In genomic region chr2:72241714-72242472, GRCm38 (mm10) we compare ENCODE assay signal across 8 mouse cellular contexts. TPM values are rescaled to one million over a fixed set of nuclear protein-coding genes. Genes with fewer than 3 reads are reported as not detected.
DNase-seq lines count a peak whose midpoint lies in the region; ATAC-seq lines count a peak whose summit lies in the region.

No protein-coding gene starts in this region.

- peak overlapping the region; percentile 33 for H3K4me3 ChIP-seq in erythroblast, embryonic 14.5 days (replicated peaks)
- no peak overlapping the region for H3K4me3 ChIP-seq in midbrain, embryonic 12.5 days
- H3K4me3 ChIP-seq in midbrain, embryonic 14.5 days (replicated peaks; ENCODE audit: low read depth, low read length): no peak overlapping the region
- H3K4me3 ChIP-seq in intestine, embryonic 14.5 days (ENCODE audit: low read depth, low read length): peak overlapping the region; percentile 20; the same call in 1 of the 2 replicates
- H3K4me3 ChIP-seq in stomach, embryonic 14.5 days (ENCODE audit: low read depth, low read length): peak overlapping the region; percentile 16; the same call in 1 of the 2 replicates

- H3K36me3 ChIP-seq in erythroblast, embryonic 14.5 days (ENCODE audit: control insufficient read depth): no peaks in the 10 kb centered on the region
- H3K36me3 ChIP-seq in midbrain, embryonic 12.5 days: no peaks in the 10 kb centered on the region
- no peaks in the 10 kb centered on the region for H3K36me3 ChIP-seq in midbrain, embryonic 14.5 days (ENCODE audit: control insufficient read depth, insufficient read depth, low read length)
- H3K36me3 ChIP-seq in intestine, embryonic 14.5 days (ENCODE audit: control insufficient read depth, insufficient read depth, low read length): no peaks in the 10 kb centered on the region
- H3K36me3 ChIP-seq in stomach, embryonic 14.5 days (ENCODE audit: control insufficient read depth, insufficient read depth, low read length): no peaks in the 10 kb centered on the region

- no peak for DNase-seq in midbrain, embryonic 14.5 days
- DNase-seq in intestine, embryonic 14.5 days (ENCODE audit: low spot score): no peak
- DNase-seq in gastrocnemius, adult 18-20 months (ENCODE audit: low spot score): no peak
- DNase-seq in gastrocnemius, postnatal 4 days (ENCODE audit: low spot score in 2 of 2): no peak

- H3K27ac ChIP-seq in midbrain, embryonic 12.5 days (replicated peaks): no peak overlapping the region
- H3K27ac ChIP-seq in midbrain, embryonic 14.5 days (replicated peaks; ENCODE audit: low read depth, low read length): no peak overlapping the region
- no peak overlapping the region for H3K27ac ChIP-seq in intestine, embryonic 14.5 days (ENCODE audit: low read depth)
- no peak overlapping the region for H3K27ac ChIP-seq in stomach, embryonic 14.5 days (ENCODE audit: low read length)

- no peaks in the 10 kb centered on the region for H3K9me3 ChIP-seq in erythroblast, embryonic 14.5 days (ENCODE audit: control insufficient read depth, low read length)
- no peaks in the 10 kb centered on the region for H3K9me3 ChIP-seq in midbrain, embryonic 12.5 days
- no peaks in the 10 kb centered on the region for H3K9me3 ChIP-seq in midbrain, embryonic 14.5 days (ENCODE audit: control insufficient read depth, low read length)
- H3K9me3 ChIP-seq in intestine, embryonic 14.5 days (ENCODE audit: control insufficient read depth, low read length): no peaks in the 10 kb centered on the region
- no peaks in the 10 kb centered on the region for H3K9me3 ChIP-seq in stomach, embryonic 14.5 days (ENCODE audit: control insufficient read depth, low read depth, low read length)

- 54% methylated on average over 14 of the region's 14 CpGs for WGBS in midbrain, embryonic 12.5 days
- 51% methylated on average over 14 of the region's 14 CpGs for WGBS in midbrain, embryonic 14.5 days
- WGBS in intestine, embryonic 14.5 days: 48% methylated on average over 14 of the region's 14 CpGs
- 51% methylated on average over 14 of the region's 14 CpGs for WGBS in stomach, embryonic 14.5 days

- H3K9ac ChIP-seq in midbrain, embryonic 12.5 days (replicated peaks): no peak overlapping the region
- no peak overlapping the region for H3K9ac ChIP-seq in midbrain, embryonic 14.5 days (replicated peaks; ENCODE audit: low read length)
- no peak overlapping the region for H3K9ac ChIP-seq in intestine, embryonic 14.5 days (ENCODE audit: low read length)
- H3K9ac ChIP-seq in stomach, embryonic 14.5 days (replicated peaks; ENCODE audit: low read depth, low read length): no peak overlapping the region

- ATAC-seq in erythroblast, adult 5-6 weeks (replicated peaks; ENCODE audit: low FRiP score, poor library complexity, severe bottlenecking): no peak
- peak; percentile 19; the same call in 1 of the 2 replicates for ATAC-seq in midbrain, embryonic 12.5 days (ENCODE audit: low FRiP score, low read depth)
- ATAC-seq in midbrain, embryonic 14.5 days (ENCODE audit: low FRiP score, low TSS enrichment): no peak; the same call in 1 of the 2 replicates
- ATAC-seq in intestine, embryonic 14.5 days (replicated peaks; ENCODE audit: low FRiP score, low TSS enrichment, low read depth): no peak
- ATAC-seq in stomach, embryonic 14.5 days (ENCODE audit: insufficient number of reproducible peaks, insufficient read depth, low FRiP score, low read depth): no peak

- no peaks in the 10 kb centered on the region for H3K27me3 ChIP-seq in erythroblast, embryonic 14.5 days (ENCODE audit: control insufficient read depth)
- no peaks in the 10 kb centered on the region for H3K27me3 ChIP-seq in midbrain, embryonic 12.5 days
- no peaks in the 10 kb centered on the region; the same call in 1 of the 2 replicates for H3K27me3 ChIP-seq in midbrain, embryonic 14.5 days (ENCODE audit: control insufficient read depth, insufficient read depth, low read length)
- no peaks in the 10 kb centered on the region for H3K27me3 ChIP-seq in intestine, embryonic 14.5 days (replicated peaks; ENCODE audit: control insufficient read depth, insufficient read depth, low read length)
- H3K27me3 ChIP-seq in stomach, embryonic 14.5 days (ENCODE audit: control insufficient read depth, insufficient read depth, low read length): no peaks in the 10 kb centered on the region

- H3K4me2 ChIP-seq in midbrain, embryonic 12.5 days (replicated peaks): peak overlapping the region; percentile 23; the same call in 1 of the 2 replicates
- H3K4me2 ChIP-seq in midbrain, embryonic 14.5 days (ENCODE audit: low read length): no peak overlapping the region
- peak overlapping the region; percentile 22; the same call in 1 of the 2 replicates for H3K4me2 ChIP-seq in intestine, embryonic 14.5 days (ENCODE audit: low read length)
- peak overlapping the region; percentile 23 for H3K4me2 ChIP-seq in stomach, embryonic 14.5 days (replicated peaks; ENCODE audit: low read depth, low read length)

- H3K4me1 ChIP-seq in erythroblast, embryonic 14.5 days (ENCODE audit: control insufficient read depth): peaks cover 3% of the 10 kb centered on the region; the same call in 1 of the 2 replicates
- H3K4me1 ChIP-seq in midbrain, embryonic 12.5 days: peaks cover 12% of the 10 kb centered on the region; the same call in 1 of the 2 replicates
- H3K4me1 ChIP-seq in midbrain, embryonic 14.5 days (ENCODE audit: control insufficient read depth, insufficient read depth, low read length): 0 out of 2 replicates have a peak, but pooled peaks cover 5% of the 10 kb centered on the region
- H3K4me1 ChIP-seq in intestine, embryonic 14.5 days (replicated peaks; ENCODE audit: control insufficient read depth, insufficient read depth, low read length): 0 out of 2 replicates have a peak, but pooled peaks cover 11% of the 10 kb centered on the region
- 0 out of 2 replicates have a peak, but pooled peaks cover 3% of the 10 kb centered on the region for H3K4me1 ChIP-seq in stomach, embryonic 14.5 days (ENCODE audit: control insufficient read depth, insufficient read depth, low read length)

RNA-seq across cellular contexts. Expression of gene Map3k20, which starts 43.5 kb away (rescaled TPM):
- 0.21 and 0.30 TPM in 2 replicates for polyA plus RNA-seq in erythroblast, embryonic 14.5 days (2012)
- total RNA-seq in erythroblast, adult 5-6 weeks (2015; ENCODE audit: low replicate concordance): 27.0 and 37.1 TPM in 2 replicates
- total RNA-seq in erythroblast, adult 5-6 weeks (2017; ENCODE audit: low replicate concordance): 18.7 and 24.3 TPM in 2 replicates
- polyA plus RNA-seq in midbrain, embryonic 12.5 days (2016; fragmentation: Nextera tagmentation; extraction: Ambion mirVana): 8.6 and 9.3 TPM in 2 replicates
- 3.8 and 6.6 TPM in 2 replicates for polyA plus RNA-seq in midbrain, embryonic 14.5 days (2014; fragmentation: Nextera tagmentation; extraction: Ambion mirVana)
- 22.3 and 23.8 TPM in 2 replicates for polyA plus RNA-seq in intestine, embryonic 14.5 days (2014; fragmentation: Nextera tagmentation; extraction: Ambion mirVana)
- polyA plus RNA-seq in stomach, embryonic 14.5 days (2014; fragmentation: Nextera tagmentation; extraction: Ambion mirVana): 32.5 and 35.8 TPM in 2 replicates
- total RNA-seq in gastrocnemius, adult 18-20 months (2021): 100 to 1,000 TPM; 335 to 441 TPM
- 100 to 1,000 TPM; 202 to 229 TPM for total RNA-seq in gastrocnemius, postnatal 4 days (2021)

Comparison
In these comparisons a context has a peak if more than half of its experiments do, and no peak if none do; other contexts are left out.
1. H3K4me3 ChIP-seq: peak in erythroblast, embryonic 14.5 days (single experiment), intestine, embryonic 14.5 days (single experiment) and stomach, embryonic 14.5 days (single experiment); none in midbrain, embryonic 12.5 days (single experiment) and midbrain, embryonic 14.5 days (single experiment).